Mouse (Mus musculus) hindbrain, embryonic 13.5 days (tissue): ENCODE results near the gene Cep72. TPM values are rescaled to one million over a fixed set of nuclear protein-coding genes. Genes with fewer than 3 reads are reported as not detected.

Source experiments
- ATAC-seq: fragments of 200-750 bp; cut with Nextera tagmentation; 2 replicates; pipeline ENCODE4 v1.8.0; 2017; ENCODE audit warnings: moderate TSS enrichment; ENCODE audit not compliant: low FRiP score
- H3K27ac ChIP-seq: fragments of 300-500 bp; sonication (generic); 2 replicates; pipeline ENCODE4 v1.5.1; 2015; ENCODE audit warnings: inconsistent platforms, mild to moderate bottlenecking, moderate library complexity
- H3K27me3 ChIP-seq: fragments of 300-500 bp; sonication (generic); 2 replicates; pipeline ENCODE4 v1.6.1; 2015; ENCODE audit warnings: mild to moderate bottlenecking, inconsistent platforms
- H3K36me3 ChIP-seq: fragments of 300-500 bp; sonication (generic); 2 replicates; pipeline ENCODE4 v1.6.1; 2015; ENCODE audit warnings: mild to moderate bottlenecking, inconsistent platforms
- H3K4me1 ChIP-seq: fragments of 300-500 bp; sonication (generic); replicated peaks from 2 replicates; pipeline ENCODE4 v1.6.1; 2015; ENCODE audit warnings: inconsistent platforms
- H3K4me2 ChIP-seq: fragments of 300-500 bp; sonication (generic); 2 replicates; pipeline ENCODE4 v1.6.1; 2015; ENCODE audit warnings: inconsistent platforms, mild to moderate bottlenecking, moderate library complexity
- H3K4me3 ChIP-seq: fragments of 300-500 bp; sonication (generic); 2 replicates; pipeline ENCODE4 v1.5.1; 2015; ENCODE audit warnings: mild to moderate bottlenecking, inconsistent platforms
- H3K9ac ChIP-seq: fragments of 300-500 bp; sonication (generic); 2 replicates; pipeline ENCODE4 v1.6.1; 2015; ENCODE audit warnings: mild to moderate bottlenecking, inconsistent platforms
- H3K9me3 ChIP-seq: fragments of 300-500 bp; sonication (generic); 2 replicates; pipeline ENCODE4 v1.6.1; 2016; ENCODE audit warnings: inconsistent platforms
- WGBS: fragments of 180-500 bp; shearing (Covaris S2); methylation state at CpG from one replicate; pipeline ENCODE4 v1.1.7; 2015; 5-methylcytosine and 5-hydroxymethylcytosine counted together
- polyA plus RNA-seq: library from polyadenylated mRNA; unstranded; fragments of >200 nt; fragmentation: Nextera tagmentation; extraction: Ambion mirVana; gene quantifications from 2 replicates; pipeline ENCODE4 v1.2.1, GENCODE M21; 2015

The Cep72 gene
- polyA plus RNA-seq, 1 experiment from 2014 or later = 10.0 TPM

GRCm38 (mm10) chr13:74066576-74066975 is 4.5 kb upstream of the Cep72 start:
- Histone ChIP-seq H3K9ac (no peak overlapping the region), H3K27ac (no peak overlapping the region), H3K4me1 (0 out of 2 replicates have a peak, but pooled peaks cover 2% of the 10 kb centered on the region), H3K27me3 (no peaks in the 10 kb centered on the region), H3K9me3 (no peaks in the 10 kb centered on the region), H3K4me2 (no peak overlapping the region), H3K36me3 (no peaks in the 10 kb centered on the region), H3K4me3 (no peak overlapping the region)
- WGBS = 93% methylated on average over 1 of the region's 1 CpGs
- no peak for ATAC-seq

DNA sequence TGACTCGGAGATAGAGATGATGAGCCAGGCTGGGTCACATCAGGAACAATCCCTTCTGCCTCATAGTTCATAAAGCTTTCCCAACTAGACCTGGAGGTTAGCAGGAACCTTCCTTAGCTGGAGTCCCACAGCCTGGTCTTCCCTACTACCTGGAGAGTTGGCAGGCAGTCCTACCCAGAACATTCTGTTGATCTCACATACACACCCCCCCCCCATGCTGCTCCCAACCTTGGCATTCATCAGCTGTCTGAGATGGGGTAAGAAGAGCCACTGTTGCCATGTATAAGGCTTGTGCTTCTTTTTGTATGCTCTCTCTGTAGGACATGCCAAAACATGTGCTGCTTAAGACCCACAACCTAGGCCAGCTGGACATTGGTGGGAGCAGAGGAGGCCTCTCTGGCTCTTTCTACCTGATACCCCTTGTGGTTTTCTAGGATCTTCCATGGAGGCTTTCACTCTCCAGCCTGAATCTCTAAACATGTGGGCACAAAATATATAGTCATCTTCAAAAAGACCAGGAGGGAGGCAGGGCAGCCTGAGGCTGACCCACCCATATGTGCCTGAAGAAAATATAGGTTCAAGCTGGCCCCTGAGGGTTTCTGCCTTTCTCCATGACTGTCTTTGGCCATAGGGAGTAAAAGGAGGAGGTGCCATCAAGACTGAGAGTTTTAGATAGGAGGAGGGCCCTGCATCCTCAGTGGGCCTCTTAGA is 1.4 kb upstream of the Cep72 start:
- Histone ChIP-seq H3K27me3 (no peaks in the 10 kb centered on the region), H3K9ac (no peak overlapping the region), H3K27ac (no peak overlapping the region), H3K4me2 (no peak overlapping the region), H3K9me3 (no peaks in the 10 kb centered on the region), H3K36me3 (no peaks in the 10 kb centered on the region), H3K4me3 (no peak overlapping the region), H3K4me1 (0 out of 2 replicates have a peak, but pooled peaks cover 2% of the 10 kb centered on the region)
- WGBS = 95% methylated on average over 1 of the region's 1 CpGs
- ATAC-seq = no peak

DNA sequence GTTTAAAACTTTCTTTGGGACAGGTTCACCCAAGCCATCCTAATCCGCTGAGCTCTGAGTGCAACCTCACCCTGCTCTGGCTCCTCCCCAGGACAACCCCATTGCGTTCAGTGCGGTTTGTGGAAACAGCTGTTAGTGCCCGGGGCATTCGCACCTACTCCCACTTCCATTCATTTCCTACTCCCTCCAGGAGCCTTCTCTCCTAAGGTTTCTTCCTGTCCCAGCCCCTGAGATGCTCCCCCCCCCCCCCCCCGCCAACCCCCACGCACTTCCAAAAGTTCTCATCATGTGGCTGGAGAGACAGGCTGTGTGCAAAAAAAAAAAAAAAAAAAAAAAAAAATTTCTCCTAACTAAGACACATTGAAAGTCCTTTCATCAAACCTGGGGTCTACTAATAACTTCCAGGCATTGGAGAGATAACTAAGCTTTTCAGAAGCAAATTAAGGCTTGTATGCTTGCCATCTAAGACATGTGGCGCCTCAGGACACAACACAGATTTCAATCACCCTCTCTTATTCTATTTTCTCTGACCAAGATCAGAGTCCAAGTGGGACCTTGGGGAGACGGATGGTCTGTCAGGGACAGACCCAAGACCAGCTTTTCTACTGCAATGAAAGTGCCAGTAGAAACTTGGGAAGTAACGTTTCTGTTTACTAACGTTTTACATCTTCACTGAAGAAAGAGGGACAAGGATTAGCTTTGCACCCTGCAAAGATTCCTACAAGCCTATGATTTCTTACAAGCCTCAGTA is 454 bp upstream of the Cep72 start:
- peak overlapping the region; percentile 74 for H3K9ac ChIP-seq
- no peaks in the 10 kb centered on the region for H3K9me3 ChIP-seq
- no peaks in the 10 kb centered on the region for H3K27me3 ChIP-seq
- peak overlapping the region; percentile 67 for H3K4me3 ChIP-seq
- no peak for ATAC-seq
- no peak overlapping the region for H3K27ac ChIP-seq
- peak overlapping the region; percentile 58 for H3K4me2 ChIP-seq
- WGBS = 30% methylated on average over 10 of the region's 11 CpGs
- H3K36me3 ChIP-seq = peaks cover 5% of the 10 kb centered on the region
- H3K4me1 ChIP-seq = 0 out of 2 replicates have a peak, but pooled peaks cover 2% of the 10 kb centered on the region

- no peak for ATAC-seq
- Histone ChIP-seq H3K9me3 (no peaks in the 10 kb centered on the region), H3K4me3 (no peak overlapping the region), H3K36me3 (peaks cover 19% of the 10 kb centered on the region), H3K4me1 (0 out of 2 replicates have a peak, but pooled peaks cover 2% of the 10 kb centered on the region), H3K4me2 (no peak overlapping the region), H3K9ac (no peak overlapping the region), H3K27me3 (no peaks in the 10 kb centered on the region), H3K27ac (no peak overlapping the region)
- WGBS = 93% methylated on average over 9 of the region's 9 CpGs
Observed at GRCm38 (mm10) chr13:74058081-74058480, 4.0 kb downstream of the Cep72 start.

GRCm38 (mm10) chr13:74056194-74056593 is 5.9 kb downstream of the Cep72 start:
- no peak overlapping the region for H3K27ac ChIP-seq
- H3K9me3 ChIP-seq = no peaks in the 10 kb centered on the region
- no peak overlapping the region for H3K4me3 ChIP-seq
- H3K27me3 ChIP-seq = no peaks in the 10 kb centered on the region
- no peaks in the 10 kb centered on the region for H3K4me1 ChIP-seq
- H3K9ac ChIP-seq = no peak overlapping the region
- peaks cover 28% of the 10 kb centered on the region for H3K36me3 ChIP-seq
- ATAC-seq = no peak
- WGBS = 98% methylated on average over 1 of the region's 1 CpGs
- H3K4me2 ChIP-seq = no peak overlapping the region

- Histone ChIP-seq H3K9me3 (no peaks in the 10 kb centered on the region), H3K4me2 (no peak overlapping the region), H3K4me3 (no peak overlapping the region), H3K27me3 (no peaks in the 10 kb centered on the region), H3K27ac (no peak overlapping the region), H3K9ac (no peak overlapping the region), H3K4me1 (no peaks in the 10 kb centered on the region), H3K36me3 (peaks cover 54% of the 10 kb centered on the region)
- no peak for ATAC-seq
- WGBS = 95% methylated on average over 3 of the region's 3 CpGs
Observed at GRCm38 (mm10) chr13:74039926-74040325, 22.2 kb downstream of the Cep72 start.

DNA sequence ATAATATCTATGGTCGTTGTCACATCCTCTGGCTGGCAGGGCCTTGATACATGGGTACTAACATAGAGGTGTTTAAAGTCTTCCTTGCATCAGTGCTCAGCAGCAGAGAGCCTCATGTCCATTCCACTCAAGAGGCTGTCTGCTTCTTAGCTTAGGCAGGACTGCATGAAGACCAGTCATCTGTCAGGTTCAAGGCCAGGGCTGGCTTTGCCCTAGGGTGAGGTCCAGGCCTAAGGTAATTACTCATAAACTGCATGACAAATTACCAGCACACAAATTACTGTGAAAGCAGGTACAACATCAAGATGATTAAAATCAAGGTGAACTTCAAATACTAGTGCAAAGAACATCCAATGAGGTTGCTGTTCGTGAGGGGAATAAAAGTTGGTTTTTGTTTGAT is 26.3 kb downstream of the Cep72 start:
- H3K4me2 ChIP-seq = no peak overlapping the region
- no peak overlapping the region for H3K27ac ChIP-seq
- WGBS = 95% methylated on average over 2 of the region's 2 CpGs
- ATAC-seq = no peak
- no peak overlapping the region for H3K9ac ChIP-seq
- peaks cover 60% of the 10 kb centered on the region for H3K36me3 ChIP-seq
- no peaks in the 10 kb centered on the region for H3K27me3 ChIP-seq
- H3K4me3 ChIP-seq = no peak overlapping the region
- no peaks in the 10 kb centered on the region for H3K9me3 ChIP-seq
- H3K4me1 ChIP-seq = no peaks in the 10 kb centered on the region

GRCm38 (mm10) chr13:74034756-74035155 is 27.3 kb downstream of the Cep72 start:
- H3K36me3 ChIP-seq = peaks cover 57% of the 10 kb centered on the region
- no peaks in the 10 kb centered on the region for H3K4me1 ChIP-seq
- no peak overlapping the region for H3K9ac ChIP-seq
- ATAC-seq = no peak
- H3K4me2 ChIP-seq = no peak overlapping the region
- H3K9me3 ChIP-seq = no peaks in the 10 kb centered on the region
- no peak overlapping the region for H3K27ac ChIP-seq
- 70% methylated on average over 2 of the region's 2 CpGs for WGBS
- no peak overlapping the region for H3K4me3 ChIP-seq
- no peaks in the 10 kb centered on the region for H3K27me3 ChIP-seq

- peaks cover 34% of the 10 kb centered on the region for H3K36me3 ChIP-seq
- WGBS = 87% methylated on average over 8 of the region's 8 CpGs
- H3K27ac ChIP-seq = no peak overlapping the region
- H3K9me3 ChIP-seq = no peaks in the 10 kb centered on the region
- no peaks in the 10 kb centered on the region for H3K27me3 ChIP-seq
- H3K4me1 ChIP-seq = no peaks in the 10 kb centered on the region
- no peak overlapping the region for H3K4me2 ChIP-seq
- H3K9ac ChIP-seq = no peak overlapping the region
- ATAC-seq = no peak
- H3K4me3 ChIP-seq = no peak overlapping the region
Observed at GRCm38 (mm10) chr13:74031133-74031532, 31.0 kb downstream of the Cep72 start.

- ATAC-seq = no peak
- no peak overlapping the region for H3K4me2 ChIP-seq
- no peaks in the 10 kb centered on the region for H3K9me3 ChIP-seq
- no peak overlapping the region for H3K9ac ChIP-seq
- no peaks in the 10 kb centered on the region for H3K27me3 ChIP-seq
- no peak overlapping the region for H3K27ac ChIP-seq
- H3K4me1 ChIP-seq = peaks cover 4% of the 10 kb centered on the region; the same call in 1 of the 2 replicates
- H3K36me3 ChIP-seq = peaks cover 34% of the 10 kb centered on the region
- 91% methylated on average over 7 of the region's 7 CpGs for WGBS
- no peak overlapping the region for H3K4me3 ChIP-seq
Observed at GRCm38 (mm10) chr13:74030691-74031090, 31.4 kb downstream of the Cep72 start.

DNA sequence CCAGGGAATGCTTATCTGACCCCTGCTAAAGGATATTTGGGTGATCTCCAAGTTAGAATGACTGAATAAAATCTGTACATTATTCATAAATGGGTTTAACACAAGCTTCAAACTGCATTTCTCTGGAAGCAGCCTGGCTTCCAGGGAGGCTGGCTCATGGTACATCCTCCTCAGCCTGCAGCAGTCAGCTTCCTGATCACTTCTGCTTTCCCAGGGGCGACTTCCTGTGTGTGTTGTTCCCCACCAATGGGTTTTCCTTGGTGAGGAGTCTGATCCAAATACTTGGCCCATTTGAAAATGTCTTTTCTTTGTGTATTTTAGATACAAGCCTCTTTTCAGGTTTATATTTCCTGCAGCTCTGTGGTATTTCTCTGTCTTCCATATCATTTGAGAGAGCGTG is 33.1 kb downstream of the Cep72 start:
- WGBS = 87% methylated on average over 2 of the region's 2 CpGs

DNA sequence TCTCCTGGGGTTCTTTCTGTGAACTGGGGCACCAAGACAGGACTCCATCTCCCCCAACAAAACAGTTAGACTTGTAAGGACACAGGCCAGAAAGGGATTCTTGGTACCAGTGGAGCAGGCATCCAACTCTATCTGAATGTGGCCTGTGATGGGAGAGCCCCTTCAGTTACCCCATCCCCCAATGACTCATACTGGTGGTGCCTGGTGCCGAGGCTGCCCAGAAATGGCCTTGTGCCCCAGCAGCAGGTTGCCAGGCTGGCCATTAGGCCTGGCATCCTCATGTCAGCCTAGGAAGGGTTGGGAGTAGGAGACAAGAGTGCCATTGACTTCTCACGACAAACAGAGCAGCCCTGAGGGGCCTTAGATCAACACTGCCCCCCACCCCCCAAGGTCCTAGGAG is 34.0 kb downstream of the Cep72 start:
- no peak for ATAC-seq
- H3K4me3 ChIP-seq = no peak overlapping the region
- H3K27me3 ChIP-seq = no peaks in the 10 kb centered on the region
- no peaks in the 10 kb centered on the region for H3K9me3 ChIP-seq
- peaks cover 14% of the 10 kb centered on the region for H3K4me1 ChIP-seq
- 64% methylated on average over 2 of the region's 2 CpGs for whole genome bisulfite sequencing
- no peak overlapping the region for H3K27ac ChIP-seq
- no peak overlapping the region for H3K4me2 ChIP-seq
- peaks cover 34% of the 10 kb centered on the region for H3K36me3 ChIP-seq
- H3K9ac ChIP-seq = no peak overlapping the region

More for the DNA sequence above, 33.1 kb downstream of the Cep72 start:
- no peak overlapping the region for H3K4me3 ChIP-seq
- H3K27me3 ChIP-seq = no peaks in the 10 kb centered on the region
- H3K27ac ChIP-seq = no peak overlapping the region
- peaks cover 14% of the 10 kb centered on the region for H3K4me1 ChIP-seq
- no peak overlapping the region for H3K4me2 ChIP-seq
- H3K36me3 ChIP-seq = peaks cover 35% of the 10 kb centered on the region
- ATAC-seq = no peak
- no peaks in the 10 kb centered on the region for H3K9me3 ChIP-seq
- no peak overlapping the region for H3K9ac ChIP-seq
